Mouse (Mus musculus) olfactory bulb, adult 2 months (tissue): Measurements from ENCODE around the gene Npnt.

Experiments used
- CTCF ChIP-seq: fragments of 200-500 bp; IDR thresholded peaks from 2 replicates; pipeline ENCODE4 v1.5.1; 2012; ENCODE audit warnings: low read depth, mild to moderate bottlenecking, low read length, moderate library complexity; ENCODE audit not compliant: insufficient read depth
- POLR2A ChIP-seq: fragments of 200-500 bp; IDR thresholded peaks from 2 replicates; pipeline ENCODE4 v1.6.1; 2012; ENCODE audit warnings: mild to moderate bottlenecking, low read depth, low read length, moderate library complexity; ENCODE audit not compliant: insufficient read depth

DNA sequence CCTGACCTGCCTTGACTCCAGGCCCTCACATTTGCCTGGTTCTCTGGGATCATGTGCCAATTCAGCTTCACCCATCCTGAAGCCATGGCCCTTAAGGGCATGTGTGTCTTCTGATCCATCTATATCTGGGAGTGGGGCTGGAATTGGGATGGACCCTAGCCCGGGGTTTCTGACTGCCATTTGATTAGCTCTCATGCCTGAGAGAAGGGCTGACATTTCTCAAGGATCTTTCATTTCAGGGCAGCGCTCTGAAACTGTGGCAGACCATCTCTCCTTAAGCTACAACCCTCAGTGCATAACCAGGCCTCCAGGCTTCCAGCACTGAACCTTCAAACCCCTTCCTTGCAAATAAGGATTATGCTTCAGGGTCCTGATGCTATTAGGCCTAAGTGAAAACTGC, 99.7 kb downstream of the Npnt start:
- TF ChIP-seq CTCF (no peak), POLR2A (no peak)
